Mouse (Mus musculus): Measurements from ENCODE around the gene Dnaja2.

DNA sequence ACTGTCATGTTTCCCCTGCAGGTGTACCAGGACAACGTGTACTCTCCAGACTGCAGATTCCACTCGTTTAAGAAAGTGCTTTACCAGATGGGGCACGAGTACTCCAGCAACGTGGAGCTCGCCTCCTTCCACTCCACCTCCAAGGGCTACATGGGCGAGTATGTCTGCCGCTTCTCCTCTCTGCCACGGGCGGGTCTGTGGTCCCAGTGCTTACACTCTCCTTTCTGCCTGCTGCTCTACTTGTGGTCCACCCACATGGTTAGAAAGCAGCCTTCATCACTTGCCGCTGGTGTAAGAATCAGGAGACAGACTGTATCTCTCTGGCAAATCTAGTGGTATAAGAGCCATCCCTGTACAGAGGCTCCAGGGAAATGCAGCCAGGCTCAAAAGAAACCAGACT is 37.2 kb downstream of the Dnaja2 start:
- TF ChIP-seq MAFK (IDR thresholded peaks at IDR 0.05; ENCODE audit: insufficient read depth, low read depth, low read length) (no peak), ZC3H11A (IDR thresholded peaks at IDR 0.05; ENCODE audit: borderline replicate concordance, low read depth, low read length) (no peak), ZNF384 (IDR thresholded peaks at IDR 0.05; ENCODE audit: low read depth, low read length) (no peak), HCFC1 (IDR thresholded peaks at IDR 0.05; ENCODE audit: borderline replicate concordance, insufficient read depth, low read length) (no peak)

All from ES-E14 (cell line).